Mouse (Mus musculus) forebrain, embryonic 11.5 days (tissue): Measurements from ENCODE around the gene 1700025G04Rik. TPM values are rescaled to one million over a fixed set of nuclear protein-coding genes. Genes with fewer than 3 reads are reported as not detected.

Source experiments
- ATAC-seq: fragments of 200-750 bp; cut with Nextera tagmentation; replicated peaks from 2 replicates; pipeline ENCODE4 v1.8.0; 2017; ENCODE audit warnings: moderate TSS enrichment; ENCODE audit not compliant: low FRiP score
- DNase-seq: peaks from one replicate; pipeline ENCODE4 v3.0.0-alpha.2; 2017; ENCODE audit warnings: low spot score
- H3K27ac ChIP-seq: fragments of 300-500 bp; sonication (generic); 2 replicates; pipeline ENCODE4 v1.5.1; 2014; ENCODE audit warnings: low read depth, low read length
- H3K27me3 ChIP-seq: fragments of 300-500 bp; sonication (generic); 2 replicates; pipeline ENCODE4 v1.6.1; 2014; ENCODE audit warnings: mild to moderate bottlenecking, low read length, mixed read lengths; ENCODE audit not compliant: control insufficient read depth, insufficient read depth
- H3K36me3 ChIP-seq: fragments of 300-500 bp; sonication (generic); 2 replicates; pipeline ENCODE4 v1.6.1; 2014; ENCODE audit warnings: mild to moderate bottlenecking, low read length, moderate library complexity, mixed read lengths; ENCODE audit not compliant: control insufficient read depth, insufficient read depth
- H3K4me1 ChIP-seq: fragments of 300-500 bp; sonication (generic); replicated peaks from 2 replicates; pipeline ENCODE4 v1.6.1; 2014; ENCODE audit warnings: low read length, mixed read lengths; ENCODE audit not compliant: control insufficient read depth, insufficient read depth
- H3K4me2 ChIP-seq: fragments of 300-500 bp; sonication (generic); 2 replicates; pipeline ENCODE4 v1.6.1; 2014; ENCODE audit warnings: low read depth, mild to moderate bottlenecking, low read length, moderate library complexity, mixed read lengths; ENCODE audit not compliant: severe bottlenecking
- H3K4me3 ChIP-seq: fragments of 300-500 bp; sonication (generic); 2 replicates; pipeline ENCODE4 v1.5.1; 2014; ENCODE audit warnings: low read depth, low read length
- H3K9ac ChIP-seq: fragments of 300-500 bp; sonication (generic); 2 replicates; pipeline ENCODE4 v1.6.1; 2014; ENCODE audit warnings: low read length
- H3K9me3 ChIP-seq: fragments of 300-500 bp; sonication (generic); 2 replicates; pipeline ENCODE4 v1.6.1; 2016; ENCODE audit warnings: low read length, mixed read lengths; ENCODE audit not compliant: control insufficient read depth
- WGBS: fragments of 180-500 bp; shearing (Covaris S2); extraction: QIAGEN DNeasy Blood & Tissue Kit; methylation state at CpG from one replicate; pipeline ENCODE4 v1.1.7; 2014; 5-methylcytosine and 5-hydroxymethylcytosine counted together
- polyA plus RNA-seq: library from polyadenylated mRNA; unstranded; fragments of >200 nt; fragmentation: Nextera tagmentation; extraction: Ambion mirVana; gene quantifications from 2 replicates; pipeline ENCODE4 v1.2.1, GENCODE M21; 2014

1700025G04Rik gene
- polyA plus RNA-seq, 1 experiment from 2014 or later: 25.6 TPM

DNA sequence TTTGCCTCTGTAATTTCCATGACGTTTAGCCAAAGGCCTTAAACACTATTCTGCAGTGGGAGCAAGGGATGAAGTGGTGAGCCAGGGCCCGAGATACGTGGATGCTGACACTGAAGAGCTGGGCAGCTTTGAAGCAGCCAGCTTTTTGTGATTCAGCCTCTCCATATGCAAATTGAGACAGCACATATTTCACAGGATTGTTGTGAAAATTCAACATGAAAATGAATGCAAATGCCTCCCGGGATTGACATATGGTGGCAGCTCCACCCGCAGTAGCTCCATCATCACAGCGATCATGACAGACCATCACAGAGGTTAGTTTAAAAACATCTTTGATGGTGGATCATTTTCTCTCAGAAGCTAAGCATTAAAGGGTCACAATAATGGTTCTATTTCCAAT, 85.4 kb downstream of the 1700025G04Rik start:
- Histone ChIP-seq H3K4me1 (no peaks in the 10 kb centered on the region), H3K9me3 (no peaks in the 10 kb centered on the region), H3K36me3 (no peaks in the 10 kb centered on the region), H3K27ac (no peak overlapping the region), H3K27me3 (no peaks in the 10 kb centered on the region), H3K4me2 (no peak overlapping the region), H3K4me3 (no peak overlapping the region), H3K9ac (no peak overlapping the region)
- WGBS: 71% methylated on average over 6 of the region's 6 CpGs
- no peak for DNase-seq
- 0 out of 2 replicates have a peak, but pooled peaks have one; percentile 36 for ATAC-seq

DNA sequence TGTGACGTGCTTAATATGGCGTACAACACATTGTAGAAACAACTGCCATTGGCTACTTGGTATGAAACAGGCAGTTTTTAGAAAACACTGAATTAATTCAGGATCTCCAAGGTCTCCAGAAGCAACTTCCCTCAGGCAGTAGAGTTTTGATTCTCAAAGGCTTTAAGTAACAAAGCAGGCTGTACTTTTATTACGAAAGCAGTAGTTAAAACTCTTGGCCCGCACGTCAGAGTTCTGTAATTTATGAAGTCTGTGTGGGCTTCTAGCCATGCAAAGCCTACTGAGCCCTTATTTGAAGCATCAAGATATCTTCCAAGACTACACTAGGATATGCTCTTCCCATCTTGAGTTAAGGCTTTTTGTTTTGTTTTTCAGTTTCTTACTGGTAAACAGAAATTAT, 89.5 kb downstream of the 1700025G04Rik start:
- no peak overlapping the region for H3K4me3 ChIP-seq
- 86% methylated on average over 5 of the region's 5 CpGs for WGBS
- H3K36me3 ChIP-seq: no peaks in the 10 kb centered on the region
- no peak overlapping the region for H3K9ac ChIP-seq
- no peak overlapping the region for H3K27ac ChIP-seq
- no peaks in the 10 kb centered on the region for H3K4me1 ChIP-seq
- no peaks in the 10 kb centered on the region for H3K27me3 ChIP-seq
- ATAC-seq: no peak
- no peak overlapping the region for H3K4me2 ChIP-seq
- no peaks in the 10 kb centered on the region for H3K9me3 ChIP-seq
- no peak for DNase-seq

DNA sequence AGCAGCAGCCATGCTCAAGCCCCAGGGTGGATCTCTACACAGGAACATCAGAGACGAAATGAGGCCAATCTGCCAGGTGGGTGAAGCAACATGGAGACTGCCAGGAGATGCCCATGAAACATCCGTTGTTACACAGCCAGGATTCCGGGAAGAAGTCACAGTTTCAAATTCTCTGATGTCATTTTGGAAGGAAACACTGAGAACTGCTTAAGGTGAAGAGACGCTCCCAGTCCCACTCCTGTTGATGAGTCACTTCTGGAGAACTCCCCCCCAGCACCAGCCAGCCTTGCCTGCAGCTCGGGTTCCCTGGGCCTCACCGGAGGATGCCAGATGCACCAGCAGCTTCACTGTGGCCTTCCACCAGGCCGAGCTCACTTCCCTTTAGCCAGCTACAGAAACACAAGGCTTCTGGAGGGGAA, 90.5 kb downstream of the 1700025G04Rik start:
- H3K36me3 ChIP-seq: no peaks in the 10 kb centered on the region
- H3K4me1 ChIP-seq: no peaks in the 10 kb centered on the region
- ATAC-seq (no peak), DNase-seq (no peak)
- no peak overlapping the region for H3K4me2 ChIP-seq
- H3K9ac ChIP-seq: no peak overlapping the region
- 86% methylated on average over 7 of the region's 7 CpGs for WGBS
- H3K27me3 ChIP-seq: no peaks in the 10 kb centered on the region
- no peaks in the 10 kb centered on the region for H3K9me3 ChIP-seq
- no peak overlapping the region for H3K27ac ChIP-seq
- H3K4me3 ChIP-seq: no peak overlapping the region

DNA sequence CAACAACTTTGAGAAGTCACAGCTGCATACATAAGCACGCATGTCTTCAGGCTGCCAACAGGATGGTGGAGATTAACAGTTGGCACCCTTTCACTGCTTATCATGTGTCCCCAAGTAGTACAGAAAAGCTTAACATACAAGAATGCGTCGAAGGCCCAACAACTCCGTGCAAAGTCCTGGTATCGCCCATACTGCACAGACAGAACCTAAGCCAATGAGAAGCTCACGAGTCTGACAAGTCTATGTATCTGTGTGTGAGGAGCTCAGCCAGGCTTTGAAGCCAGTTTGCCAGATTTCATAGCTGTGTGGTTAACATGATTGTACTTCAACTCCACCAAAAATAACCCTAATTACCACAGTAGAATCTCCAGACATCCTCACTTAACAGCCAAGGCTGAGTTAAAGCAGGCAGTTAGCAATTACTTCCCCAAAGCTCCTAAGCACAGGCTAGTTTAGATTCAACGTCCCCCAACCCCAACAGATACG, 91.2 kb downstream of the 1700025G04Rik start:
- Histone ChIP-seq H3K4me2 (no peak overlapping the region), H3K27ac (no peak overlapping the region), H3K9ac (no peak overlapping the region), H3K4me1 (no peaks in the 10 kb centered on the region), H3K36me3 (no peaks in the 10 kb centered on the region), H3K4me3 (no peak overlapping the region), H3K9me3 (no peaks in the 10 kb centered on the region), H3K27me3 (no peaks in the 10 kb centered on the region)
- no peak for DNase-seq
- no peak for ATAC-seq
- WGBS: 86% methylated on average over 8 of the region's 8 CpGs

DNA sequence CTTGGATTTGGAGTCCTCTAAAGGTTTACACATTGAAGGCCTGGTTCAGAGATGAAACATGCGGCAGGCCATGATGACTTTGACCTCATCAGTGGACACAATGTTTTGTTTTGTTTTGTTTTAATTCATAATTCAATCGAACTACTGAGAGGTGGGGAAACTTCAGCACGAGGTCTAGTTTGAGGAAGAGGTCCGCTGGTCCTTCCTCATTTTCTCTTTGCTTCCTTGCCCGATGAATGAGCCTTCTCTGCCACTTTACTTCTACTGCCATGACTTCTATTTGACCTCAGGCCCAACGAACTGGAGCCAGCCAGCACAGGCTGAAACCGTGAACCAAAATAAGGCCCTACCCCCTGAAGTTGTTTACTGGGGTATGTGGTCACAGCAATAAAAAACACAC, 92.3 kb downstream of the 1700025G04Rik start:
- H3K36me3 ChIP-seq: no peaks in the 10 kb centered on the region
- no peak overlapping the region for H3K4me2 ChIP-seq
- ATAC-seq (no peak), DNase-seq (no peak)
- 89% methylated on average over 7 of the region's 7 CpGs for WGBS
- H3K27ac ChIP-seq: no peak overlapping the region
- no peaks in the 10 kb centered on the region for H3K27me3 ChIP-seq
- no peaks in the 10 kb centered on the region for H3K4me1 ChIP-seq
- H3K4me3 ChIP-seq: no peak overlapping the region
- no peaks in the 10 kb centered on the region for H3K9me3 ChIP-seq
- H3K9ac ChIP-seq: no peak overlapping the region

DNA sequence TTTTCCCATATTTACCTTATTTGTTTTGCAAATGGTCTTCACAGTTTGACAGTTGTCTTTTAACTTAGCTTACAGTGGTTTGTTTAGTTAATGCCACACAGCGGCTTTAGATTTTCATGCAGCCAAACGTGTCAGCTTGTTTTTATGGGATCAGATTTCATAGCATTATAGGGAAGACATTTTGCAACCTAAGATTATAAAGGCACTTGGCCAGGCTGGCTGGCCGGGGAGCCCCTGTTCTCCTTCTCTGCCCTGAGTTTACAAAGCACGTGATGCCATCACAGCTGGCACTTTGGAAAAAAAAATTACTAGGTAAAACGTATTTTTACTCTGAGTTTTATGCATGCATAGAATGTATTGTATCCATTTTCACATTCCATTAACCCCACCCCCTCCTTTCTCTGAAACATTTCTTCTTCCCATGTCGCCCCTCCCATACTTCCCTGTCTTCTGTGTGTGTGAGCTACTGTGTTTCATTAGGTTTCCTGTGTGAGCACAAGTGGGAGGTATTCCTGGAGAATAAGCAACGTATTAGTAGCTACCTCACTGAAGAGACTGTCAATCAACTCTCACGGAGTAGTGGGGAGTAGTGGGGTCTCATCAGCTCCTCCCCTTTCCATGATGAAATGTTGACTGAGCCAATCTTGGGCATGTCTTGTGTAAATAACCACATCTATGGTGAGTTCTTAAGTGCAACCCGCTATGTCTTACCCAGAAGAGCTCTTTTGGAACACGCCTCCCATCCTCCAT, 93.8 kb downstream of the 1700025G04Rik start:
- Histone ChIP-seq H3K9ac (no peak overlapping the region), H3K27ac (no peak overlapping the region), H3K9me3 (peaks cover 4% of the 10 kb centered on the region; the same call in 1 of the 2 replicates), H3K36me3 (no peaks in the 10 kb centered on the region), H3K4me2 (no peak overlapping the region), H3K4me1 (no peaks in the 10 kb centered on the region), H3K27me3 (no peaks in the 10 kb centered on the region), H3K4me3 (no peak overlapping the region)
- WGBS: 76% methylated on average over 10 of the region's 10 CpGs
- ATAC-seq: no peak
- no peak for DNase-seq

DNA sequence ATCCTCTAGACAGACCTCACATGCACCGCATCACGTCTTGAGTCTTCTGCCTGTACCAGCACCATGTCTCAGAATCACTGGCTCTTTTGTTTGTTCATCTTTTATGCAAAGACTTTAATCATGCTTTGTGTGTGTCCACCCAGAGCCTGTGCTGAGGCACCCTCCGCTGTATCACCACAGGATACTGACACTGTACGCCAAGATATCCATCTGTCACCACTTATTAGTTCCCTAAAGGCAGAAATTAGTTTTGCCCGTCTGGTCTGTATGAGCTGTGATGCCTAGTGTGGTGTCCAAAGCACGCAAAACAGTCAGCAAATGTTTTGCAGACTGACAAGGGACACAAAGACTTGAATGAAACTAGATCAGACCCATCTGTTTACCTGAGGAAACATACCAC, 95.7 kb downstream of the 1700025G04Rik start:
- Histone ChIP-seq H3K9ac (no peak overlapping the region), H3K9me3 (peaks cover 4% of the 10 kb centered on the region; the same call in 1 of the 2 replicates), H3K27ac (no peak overlapping the region), H3K4me2 (no peak overlapping the region), H3K4me3 (no peak overlapping the region), H3K36me3 (no peaks in the 10 kb centered on the region), H3K27me3 (no peaks in the 10 kb centered on the region), H3K4me1 (no peaks in the 10 kb centered on the region)
- ATAC-seq (no peak), DNase-seq (no peak)
- 74% methylated on average over 6 of the region's 6 CpGs for WGBS

DNA sequence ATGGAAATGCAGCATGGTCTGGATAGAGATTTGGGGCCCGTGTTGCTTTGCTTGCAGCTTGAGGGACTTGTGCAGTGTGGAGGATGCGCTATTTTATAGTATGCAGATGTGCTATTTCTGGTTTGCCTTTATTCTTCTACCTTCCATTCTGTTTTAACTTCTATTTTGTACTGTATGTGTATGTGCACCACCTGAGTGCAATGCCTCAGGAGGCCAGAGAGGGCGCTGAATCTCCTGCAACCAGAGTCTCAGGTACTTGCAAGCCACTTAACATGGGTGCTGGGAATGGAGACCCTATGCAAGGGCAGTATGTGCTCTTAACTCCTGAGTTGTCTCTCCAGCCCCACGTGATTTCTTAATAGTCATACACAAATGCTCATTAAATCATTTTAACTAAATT, 98.4 kb downstream of the 1700025G04Rik start:
- H3K9me3 ChIP-seq: peaks cover 4% of the 10 kb centered on the region; the same call in 1 of the 2 replicates
- ATAC-seq (no peak), DNase-seq (no peak)
- H3K4me3 ChIP-seq: no peak overlapping the region
- no peak overlapping the region for H3K4me2 ChIP-seq
- H3K36me3 ChIP-seq: no peaks in the 10 kb centered on the region
- H3K27me3 ChIP-seq: no peaks in the 10 kb centered on the region
- H3K27ac ChIP-seq: no peak overlapping the region
- H3K9ac ChIP-seq: no peak overlapping the region
- H3K4me1 ChIP-seq: no peaks in the 10 kb centered on the region
- 93% methylated on average over 4 of the region's 4 CpGs for WGBS

DNA sequence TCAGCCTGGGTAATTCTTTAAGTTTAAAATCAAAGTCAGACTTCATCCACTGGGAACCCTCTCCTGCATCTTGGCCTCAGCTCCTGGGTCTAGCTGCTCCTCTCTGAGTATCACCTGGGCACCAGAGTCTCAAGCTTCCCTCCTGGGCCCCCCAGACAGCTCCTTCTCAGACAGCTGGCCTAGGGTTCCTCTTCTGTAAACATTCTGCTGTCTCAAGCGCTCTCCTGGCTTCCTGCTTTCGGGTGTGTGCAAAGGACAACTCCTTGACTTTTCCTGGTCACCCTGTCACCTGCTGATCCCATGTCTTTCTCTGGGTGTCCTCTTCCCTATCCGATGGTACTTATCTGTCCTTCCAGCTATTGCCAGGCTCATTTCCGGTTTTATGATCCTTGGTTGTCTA, 99.3 kb downstream of the 1700025G04Rik start:
- no peak for ATAC-seq
- Histone ChIP-seq H3K36me3 (no peaks in the 10 kb centered on the region), H3K4me3 (no peak overlapping the region), H3K27ac (no peak overlapping the region), H3K4me1 (no peaks in the 10 kb centered on the region), H3K27me3 (no peaks in the 10 kb centered on the region), H3K9ac (no peak overlapping the region), H3K4me2 (no peak overlapping the region), H3K9me3 (peaks cover 4% of the 10 kb centered on the region; the same call in 1 of the 2 replicates)
- WGBS: 92% methylated on average over 4 of the region's 4 CpGs
- no peak for DNase-seq
